Mouse (Mus musculus): Measurements from ENCODE around the gene Nmnat2. TPM values are rescaled to one million over a fixed set of nuclear protein-coding genes. Genes with fewer than 3 reads are reported as not detected.

Gene Nmnat2
- polyA plus RNA-seq, 1 experiment from 2014 or later = 0.58 TPM

GRCm38 (mm10) chr1:153133865-153134781 is 179.3 kb downstream of the Nmnat2 start:
- Histone ChIP-seq H3K4me3 (replicated peaks; ENCODE audit: low read depth, low read length) (no peak overlapping the region), H3K4me1 (replicated peaks; ENCODE audit: insufficient read depth, low read length) (peaks cover 4% of the 10 kb centered on the region; the same call in 1 of the 2 replicates), H3K9me3 (replicated peaks; ENCODE audit: low read length) (no peaks in the 10 kb centered on the region), H3K27me3 (ENCODE audit: insufficient read depth, low read length) (no peaks in the 10 kb centered on the region), H3K9ac (ENCODE audit: low read depth, low read length) (no peak overlapping the region), H3K4me2 (ENCODE audit: low read length) (no peak overlapping the region), H3K36me3 (ENCODE audit: insufficient read depth, low read length) (peaks cover 3% of the 10 kb centered on the region; the same call in 1 of the 2 replicates), H3K27ac (peak overlapping the region; percentile 39)
- TF ChIP-seq CTCF (IDR thresholded peaks at IDR 0.05; ENCODE audit: low read depth) = no peak
- ATAC-seq (replicated peaks; ENCODE audit: low FRiP score, low read depth) (no peak), DNase-seq (ENCODE audit: low spot score) (peak; percentile 64)
- 18% methylated on average over 9 of the region's 9 CpGs for WGBS

GRCm38 (mm10) chr1:153136647-153137046 is 181.9 kb downstream of the Nmnat2 start:
- H3K27ac ChIP-seq = no peak overlapping the region
- H3K4me2 ChIP-seq (ENCODE audit: low read length) = no peak overlapping the region
- H3K36me3 ChIP-seq (ENCODE audit: insufficient read depth, low read length) = 0 out of 2 replicates have a peak, but pooled peaks cover under 1% of the 10 kb centered on the region
- no peak overlapping the region for H3K9ac ChIP-seq (ENCODE audit: low read depth, low read length)
- DNase-seq (ENCODE audit: low spot score) (no peak), ATAC-seq (replicated peaks; ENCODE audit: low FRiP score, low read depth) (no peak)
- WGBS = 59% methylated on average over 13 of the region's 13 CpGs
- no peak for TF ChIP-seq CTCF (IDR thresholded peaks at IDR 0.05; ENCODE audit: low read depth)
- H3K4me1 ChIP-seq (replicated peaks; ENCODE audit: insufficient read depth, low read length) = peaks cover 12% of the 10 kb centered on the region
- no peaks in the 10 kb centered on the region for H3K27me3 ChIP-seq (ENCODE audit: insufficient read depth, low read length)
- no peaks in the 10 kb centered on the region for H3K9me3 ChIP-seq (replicated peaks; ENCODE audit: low read length)
- no peak overlapping the region for H3K4me3 ChIP-seq (replicated peaks; ENCODE audit: low read depth, low read length)

DNA sequence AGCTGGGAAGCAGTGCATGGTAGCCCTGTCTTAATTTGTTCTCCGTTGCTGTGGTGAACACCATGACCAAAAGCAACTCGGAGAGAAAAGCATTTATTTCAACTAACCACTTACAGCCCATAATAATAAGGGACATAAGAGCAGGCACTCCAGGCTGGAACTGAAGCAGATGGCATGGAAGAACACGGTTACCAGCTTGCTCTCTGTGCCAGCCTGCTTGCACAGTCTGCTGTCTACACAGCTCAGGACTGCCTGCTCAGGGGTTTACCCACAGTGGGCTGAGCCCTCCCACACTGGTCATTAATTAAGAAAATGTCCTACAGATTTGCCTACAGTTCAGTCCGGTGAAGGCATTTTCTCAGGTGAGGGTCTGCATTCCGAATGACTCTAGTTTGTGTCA is 183.7 kb downstream of the Nmnat2 start:
- no peak overlapping the region for H3K4me2 ChIP-seq (ENCODE audit: low read length)

DNA sequence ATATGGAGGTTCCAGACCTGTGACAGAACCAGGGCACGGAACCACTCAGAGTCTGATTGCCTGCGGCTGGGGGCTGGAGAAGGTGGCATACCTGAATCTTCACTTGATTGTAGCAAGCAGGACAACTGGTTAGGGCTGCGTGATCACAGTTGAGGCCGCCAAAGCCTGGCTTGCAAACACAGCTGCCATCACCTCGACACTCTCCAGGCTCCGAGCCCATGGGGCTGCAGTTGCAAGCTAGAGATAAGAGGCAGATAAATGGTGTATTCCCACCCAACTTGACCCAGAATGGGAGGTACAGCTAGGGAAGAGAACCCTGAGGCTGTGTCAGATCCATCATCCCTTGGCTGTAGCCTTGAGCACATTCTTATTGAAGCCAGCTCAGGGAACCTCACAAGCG is 184.8 kb downstream of the Nmnat2 start:
- H3K36me3 ChIP-seq (ENCODE audit: insufficient read depth, low read length) = no peaks in the 10 kb centered on the region
- DNase-seq (ENCODE audit: low spot score) (no peak), ATAC-seq (replicated peaks; ENCODE audit: low FRiP score, low read depth) (no peak)
- H3K4me3 ChIP-seq (replicated peaks; ENCODE audit: low read depth, low read length) = no peak overlapping the region
- H3K9me3 ChIP-seq (replicated peaks; ENCODE audit: low read length) = no peaks in the 10 kb centered on the region
- H3K9ac ChIP-seq (ENCODE audit: low read depth, low read length) = no peak overlapping the region
- no peak for TF ChIP-seq CTCF (IDR thresholded peaks at IDR 0.05; ENCODE audit: low read depth)
- H3K27me3 ChIP-seq (ENCODE audit: insufficient read depth, low read length) = no peaks in the 10 kb centered on the region
- WGBS = 81% methylated on average over 7 of the region's 7 CpGs
- H3K27ac ChIP-seq = no peak overlapping the region
- H3K4me1 ChIP-seq (replicated peaks; ENCODE audit: insufficient read depth, low read length) = peaks cover 12% of the 10 kb centered on the region
- no peak overlapping the region for H3K4me2 ChIP-seq (ENCODE audit: low read length)

More for the DNA sequence above, 183.7 kb downstream of the Nmnat2 start:
- Histone ChIP-seq H3K4me1 (replicated peaks; ENCODE audit: insufficient read depth, low read length) (peaks cover 12% of the 10 kb centered on the region), H3K9ac (ENCODE audit: low read depth, low read length) (no peak overlapping the region), H3K27me3 (ENCODE audit: insufficient read depth, low read length) (no peaks in the 10 kb centered on the region), H3K27ac (no peak overlapping the region), H3K4me3 (replicated peaks; ENCODE audit: low read depth, low read length) (no peak overlapping the region), H3K36me3 (ENCODE audit: insufficient read depth, low read length) (no peaks in the 10 kb centered on the region), H3K9me3 (replicated peaks; ENCODE audit: low read length) (no peaks in the 10 kb centered on the region)
- TF ChIP-seq CTCF (IDR thresholded peaks at IDR 0.05; ENCODE audit: low read depth) = no peak
- WGBS = 57% methylated on average over 5 of the region's 5 CpGs
- no peak for ATAC-seq (replicated peaks; ENCODE audit: low FRiP score, low read depth)
- no peak for DNase-seq (ENCODE audit: low spot score)

DNA sequence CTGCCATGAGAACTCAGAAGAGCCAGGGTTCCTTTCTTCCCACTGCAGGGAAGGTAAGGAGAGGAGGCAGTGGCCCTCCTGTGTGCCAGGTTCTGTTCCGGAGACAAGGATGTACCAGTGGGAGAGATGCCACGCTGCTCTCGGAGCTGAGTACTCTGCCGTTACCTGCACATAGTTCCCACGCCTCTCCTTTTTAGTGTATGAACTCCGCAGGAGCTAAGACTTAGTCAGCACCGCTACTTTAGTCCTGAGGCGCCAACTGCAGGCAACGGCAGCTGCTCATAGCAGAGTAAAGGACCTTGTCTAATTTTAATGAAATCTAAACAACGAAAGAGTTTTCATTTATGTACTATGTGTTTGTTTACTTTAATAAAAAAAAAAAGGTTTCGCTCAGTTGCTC is 185.5 kb downstream of the Nmnat2 start:
- Histone ChIP-seq H3K27ac (0 out of 2 replicates have a peak overlapping the region, but pooled peaks have one; percentile 19), H3K4me3 (replicated peaks; ENCODE audit: low read depth, low read length) (no peak overlapping the region), H3K9ac (ENCODE audit: low read depth, low read length) (no peak overlapping the region), H3K4me2 (ENCODE audit: low read length) (no peak overlapping the region), H3K9me3 (replicated peaks; ENCODE audit: low read length) (no peaks in the 10 kb centered on the region), H3K4me1 (replicated peaks; ENCODE audit: insufficient read depth, low read length) (peaks cover 12% of the 10 kb centered on the region), H3K36me3 (ENCODE audit: insufficient read depth, low read length) (no peaks in the 10 kb centered on the region), H3K27me3 (ENCODE audit: insufficient read depth, low read length) (no peaks in the 10 kb centered on the region)
- ATAC-seq (replicated peaks; ENCODE audit: low FRiP score, low read depth) = no peak
- WGBS = 64% methylated on average over 11 of the region's 11 CpGs
- no peak for DNase-seq (ENCODE audit: low spot score)
- no peak for TF ChIP-seq CTCF (IDR thresholded peaks at IDR 0.05; ENCODE audit: low read depth)

DNA sequence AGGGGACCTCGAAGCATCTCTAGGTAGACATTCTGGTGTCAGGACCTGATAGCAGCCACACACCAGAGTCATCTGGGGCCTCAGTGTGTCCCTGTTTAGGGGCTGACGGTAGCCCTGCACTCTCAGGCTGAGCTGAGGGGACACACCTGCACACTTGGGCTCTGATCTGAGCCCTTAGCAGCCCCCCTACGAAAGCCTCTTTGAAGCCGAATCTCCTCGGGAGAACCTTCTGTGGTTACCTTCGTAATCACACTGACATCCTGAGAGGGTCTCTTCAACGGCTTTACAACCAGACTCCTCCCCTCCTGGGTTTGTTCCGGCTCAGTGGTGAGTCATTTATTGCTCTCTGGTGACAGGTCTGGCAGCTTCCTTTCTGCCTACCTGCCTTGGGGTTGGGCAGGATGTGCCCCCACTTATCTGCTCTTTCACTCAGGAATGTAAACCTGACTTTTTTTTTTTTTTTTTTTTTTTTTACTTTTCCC is 186.0 kb downstream of the Nmnat2 start:
- TF ChIP-seq CTCF (IDR thresholded peaks at IDR 0.05; ENCODE audit: low read depth) = no peak
- DNase-seq (ENCODE audit: low spot score) = peak; percentile 56
- H3K4me2 ChIP-seq (ENCODE audit: low read length) = 0 out of 2 replicates have a peak overlapping the region, but pooled peaks have one; percentile 13

More for the DNA sequence above, 186.0 kb downstream of the Nmnat2 start:
- no peak overlapping the region for H3K9ac ChIP-seq (ENCODE audit: low read depth, low read length)
- no peak overlapping the region for H3K4me3 ChIP-seq (replicated peaks; ENCODE audit: low read depth, low read length)
- H3K4me1 ChIP-seq (replicated peaks; ENCODE audit: insufficient read depth, low read length) = peaks cover 12% of the 10 kb centered on the region
- ATAC-seq (replicated peaks; ENCODE audit: low FRiP score, low read depth) = no peak
- no peaks in the 10 kb centered on the region for H3K27me3 ChIP-seq (ENCODE audit: insufficient read depth, low read length)
- H3K27ac ChIP-seq = peak overlapping the region; percentile 19; the same call in 1 of the 2 replicates
- H3K9me3 ChIP-seq (replicated peaks; ENCODE audit: low read length) = no peaks in the 10 kb centered on the region
- H3K36me3 ChIP-seq (ENCODE audit: insufficient read depth, low read length) = no peaks in the 10 kb centered on the region
- 10% methylated on average over 8 of the region's 8 CpGs for WGBS
